9 mouse cellular contexts compared by ENCODE assay signal in genomic region chr7:97977463-97977862, GRCm38 (mm10). TPM values are rescaled to one million over a fixed set of nuclear protein-coding genes. Genes with fewer than 3 reads are reported as not detected.
DNase-seq lines count a peak whose midpoint lies in the region; ATAC-seq and TF ChIP-seq lines count a peak whose summit lies in the region.
"Had no signal": no experiment of that assay in that cellular context is flagged by ENCODE, and none has a peak within 500 bp of the region (broad histone marks: within the 10 kb centered on the region; RNA-seq: fewer than 3 reads in every experiment).

No protein-coding gene starts in this region.

- no peaks in the 10 kb centered on the region for H3K4me1 ChIP-seq in lung, adult 2 months (ENCODE audit: control insufficient read depth, insufficient read depth, low read length)

- intact Hi-C loops in gastrocnemius, postnatal 36 days (cut with DNase I) = loop anchor here (2.0 kb wide), 1 partner anchor 231 kb away; no protein-coding TSS in a partner anchor

- H3K4me3 ChIP-seq in lung, adult 2 months (replicated peaks; ENCODE audit: extremely low read depth, low read depth, low read length) = no peak overlapping the region

- peak; percentile 76 for DNase-seq in embryo, embryonic 10.5 days (ENCODE audit: low spot score)
- peak; percentile 26 to 32 for DNase-seq in gastrocnemius, postnatal 36 days
- DNase-seq in kidney, postnatal 4 days = peak; percentile 66 to 69
- peak; percentile 28 for DNase-seq in lung, adult 2 months
- peak; percentile 31 for DNase-seq in ovary, postnatal 36 days (ENCODE audit: low spot score)

- WGBS in lung, adult 2 months = 41% methylated on average over 1 of the region's 1 CpGs

- TF ChIP-seq CTCF in lung, adult 2 months (IDR thresholded peaks at IDR 0.05; ENCODE audit: insufficient read depth, low read length) = peak; percentile 94

- TF ChIP-seq POLR2A in lung, adult 2 months (IDR thresholded peaks at IDR 0.05; ENCODE audit: borderline replicate concordance, extremely low read depth, low read depth, low read length) = no peak

- peak; percentile 87 for ATAC-seq in CD4-positive, CD25-positive, alpha-beta regulatory T cell, adult 4 months
- peak; percentile 69 for ATAC-seq in activated CD4-positive, CD25-positive, alpha-beta regulatory T cell, adult 4 months
- no peak for ATAC-seq in erythroid progenitor cell, adult 5-6 weeks (replicated peaks; ENCODE audit: low FRiP score, poor library complexity, severe bottlenecking)

RNA-seq across cellular contexts. Expression of gene Gdpd4, which starts 57.7 kb away (rescaled TPM):
- not detected for polyA plus RNA-seq in CD4-positive, CD25-positive, alpha-beta regulatory T cell, adult 4 months (2017; shearing (Covaris generic))
- not detected for polyA plus RNA-seq in activated CD4-positive, CD25-positive, alpha-beta regulatory T cell, adult 4 months (2017; shearing (Covaris generic))
- total RNA-seq in gastrocnemius, postnatal 36 days (2021) = under 1 TPM in 1 of 2 experiments, not detected in 1; 0.08 TPM
- polyA plus RNA-seq in lung, adult 2 months (2012; rRNA removed) = not detected in 2 replicates
- not detected in 2 replicates for total RNA-seq in erythroid progenitor cell, adult 5-6 weeks (2015; ENCODE audit: low replicate concordance)
- total RNA-seq in erythroid progenitor cell, adult 5-6 weeks (2017; ENCODE audit: low replicate concordance) = not detected in 2 replicates
- polyA plus RNA-seq: heart, embryonic 16.5 days had no signal
